Mouse (Mus musculus): ENCODE data around the gene Stfa2l1.
"Not testable (repeated sequence)": the region's sequence is repeated elsewhere in the genome, so short reads cannot be mapped to it uniquely, and the experiment has no call there.

- not testable (repeated sequence) for TF ChIP-seq GATA1 (IDR thresholded peaks at IDR 0.05; ENCODE audit: borderline replicate concordance, low read length); FLI1 (IDR thresholded peaks at IDR 0.05; ENCODE audit: low read length)
Observed at GRCm38 (mm10) chr16:36111486-36111885, 45.1 kb upstream of the Stfa2l1 start.
